Mouse (Mus musculus): ENCODE measurements around the gene Arih2.
A peak's percentile ranks its signal among the peaks of the same experiment; 100 is the strongest.

GRCm38 (mm10) chr9:108626498-108626897, 22.7 kb downstream of the Arih2 start:
- TF ChIP-seq CTCF (IDR thresholded peaks at IDR 0.05) (no peak), POLR2A (IDR thresholded peaks at IDR 0.05; ENCODE audit: insufficient read depth, low read depth, low read length) (no peak), EP300 (IDR thresholded peaks at IDR 0.05; ENCODE audit: insufficient read depth, low read depth, low read length) (peak; percentile 62; the same call in 1 of the 2 replicates)

Measured in heart, adult 2 months (tissue).